Mouse (Mus musculus) stomach, embryonic 14.5 days (tissue): ENCODE measurements around the gene Ccr5. TPM values are rescaled to one million over a fixed set of nuclear protein-coding genes. Genes with fewer than 3 reads are reported as not detected.
"Not testable (repeated sequence)": the region's sequence is repeated elsewhere in the genome, so short reads cannot be mapped to it uniquely, and the experiment has no call there.

Experiments
- ATAC-seq: fragments of 200-750 bp; cut with Nextera tagmentation; 2 replicates; pipeline ENCODE4 v1.8.0; 2017; ENCODE audit warnings: low read depth, moderate TSS enrichment; ENCODE audit not compliant: insufficient number of reproducible peaks, insufficient read depth, low FRiP score
- H3K27ac ChIP-seq: fragments of 300-500 bp; sonication (generic); 2 replicates; pipeline ENCODE4 v1.5.1; 2014; ENCODE audit warnings: mild to moderate bottlenecking, low read length, moderate library complexity, mixed read lengths
- H3K27me3 ChIP-seq: fragments of 300-500 bp; sonication (generic); 2 replicates; pipeline ENCODE4 v1.6.1; 2014; ENCODE audit warnings: low read length, control low read depth, mixed read lengths; ENCODE audit not compliant: control insufficient read depth, insufficient read depth
- H3K36me3 ChIP-seq: fragments of 300-500 bp; sonication (generic); 2 replicates; pipeline ENCODE4 v1.6.1; 2014; ENCODE audit warnings: mild to moderate bottlenecking, control low read depth, low read length, moderate library complexity, mixed read lengths; ENCODE audit not compliant: control insufficient read depth, insufficient read depth
- H3K4me1 ChIP-seq: fragments of 300-500 bp; sonication (generic); 2 replicates; pipeline ENCODE4 v1.6.1; 2014; ENCODE audit warnings: low read length, control low read depth, mixed read lengths; ENCODE audit not compliant: control insufficient read depth, insufficient read depth
- H3K4me2 ChIP-seq: fragments of 300-500 bp; sonication (generic); replicated peaks from 2 replicates; pipeline ENCODE4 v1.6.1; 2014; ENCODE audit warnings: low read depth, low read length, control low read depth
- H3K4me3 ChIP-seq: fragments of 300-500 bp; sonication (generic); 2 replicates; pipeline ENCODE4 v1.5.1; 2014; ENCODE audit warnings: low read depth, low read length, control low read depth
- H3K9ac ChIP-seq: fragments of 300-500 bp; sonication (generic); replicated peaks from 2 replicates; pipeline ENCODE4 v1.6.1; 2014; ENCODE audit warnings: low read depth, mild to moderate bottlenecking, control low read depth, low read length, moderate library complexity, mixed read lengths
- H3K9me3 ChIP-seq: fragments of 300-500 bp; sonication (generic); 2 replicates; pipeline ENCODE4 v1.6.1; 2016; ENCODE audit warnings: low read depth, low read length, control low read depth; ENCODE audit not compliant: control insufficient read depth
- WGBS: fragments of 180-500 bp; shearing (Covaris S2); extraction: QIAGEN DNeasy Blood & Tissue Kit; methylation state at CpG from one replicate; pipeline ENCODE4 v1.1.7; 2014; 5-methylcytosine and 5-hydroxymethylcytosine counted together
- polyA plus RNA-seq: library from polyadenylated mRNA; unstranded; fragments of >200 nt; fragmentation: Nextera tagmentation; extraction: Ambion mirVana; gene quantifications from 2 replicates; pipeline ENCODE4 v1.2.1, GENCODE M21; 2014

Gene Ccr5
- polyA plus RNA-seq = 0.76 and 1.1 TPM in 2 replicates

GRCm38 (mm10) chr9:124121387-124122184, at the start of gene Ccr5:
Ccr5 (plus strand) TSS chr9:124121543.
- 68% methylated on average over 3 of the region's 3 CpGs for WGBS
- no peak for ATAC-seq
- no peaks in the 10 kb centered on the region for H3K36me3 ChIP-seq
- peaks cover 9% of the 10 kb centered on the region; the same call in 1 of the 2 replicates for H3K4me1 ChIP-seq
- no peak within 1 kb of the TSS for H3K27ac ChIP-seq
- no peaks in the 10 kb centered on the region for H3K9me3 ChIP-seq
- H3K27me3 ChIP-seq = no peaks in the 10 kb centered on the region
- H3K4me3 ChIP-seq = no peak within 1 kb of the TSS
- H3K9ac ChIP-seq = no peak within 1 kb of the TSS
- H3K4me2 ChIP-seq = no peak within 1 kb of the TSS

DNA sequence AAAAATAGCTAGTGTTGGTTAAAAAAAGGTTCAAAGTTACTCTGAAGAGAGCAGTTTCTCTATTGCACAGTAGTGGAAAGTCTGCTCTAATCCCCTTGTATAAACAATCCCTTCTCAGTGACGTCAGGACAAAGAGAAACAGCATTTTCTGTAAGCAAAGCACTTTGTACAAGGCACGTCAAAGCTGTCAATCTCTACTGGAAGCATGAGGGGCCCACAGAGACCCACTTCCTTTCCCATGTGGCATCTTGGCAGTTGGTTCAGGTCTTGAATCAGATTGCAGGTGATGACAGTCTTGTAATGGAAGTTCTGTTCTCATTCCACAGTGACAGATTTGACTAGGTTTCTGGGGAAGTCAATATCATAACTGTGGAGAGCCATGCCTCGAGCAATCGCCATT, 41.5 kb upstream of the Ccr5 start:
- Histone ChIP-seq H3K4me2 (no peak overlapping the region), H3K36me3 (no peaks in the 10 kb centered on the region), H3K27ac (no peak overlapping the region), H3K27me3 (no peaks in the 10 kb centered on the region), H3K9ac (no peak overlapping the region), H3K4me3 (no peak overlapping the region), H3K9me3 (no peaks in the 10 kb centered on the region), H3K4me1 (no peaks in the 10 kb centered on the region)
- ATAC-seq = no peak
- WGBS = 41% methylated on average over 4 of the region's 4 CpGs

DNA sequence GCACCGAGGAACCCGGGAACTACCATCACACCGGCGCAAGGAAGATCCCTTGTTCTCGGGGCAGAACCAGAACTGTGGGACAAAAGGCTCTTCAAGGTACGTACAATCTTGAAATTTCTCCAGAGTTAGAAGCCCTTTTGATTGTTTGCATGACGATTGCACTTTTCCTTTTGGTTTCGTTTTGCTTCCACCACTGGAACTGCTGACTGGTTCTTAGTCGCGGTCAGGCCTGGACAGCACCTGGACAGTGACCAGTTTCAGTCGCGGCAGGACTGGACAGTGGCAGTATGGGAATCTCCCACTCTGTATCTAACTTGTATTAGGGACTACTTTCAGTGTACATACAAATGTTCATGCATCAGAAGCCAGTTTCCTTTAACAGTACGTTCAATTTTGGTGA, 40.9 kb upstream of the Ccr5 start:
- not testable (repeated sequence) for H3K4me2 ChIP-seq, H3K4me3 ChIP-seq, H3K9ac ChIP-seq, H3K36me3 ChIP-seq, H3K9me3 ChIP-seq, H3K4me1 ChIP-seq, H3K27me3 ChIP-seq, H3K27ac ChIP-seq, ATAC-seq
- 91% methylated on average over 12 of the region's 13 CpGs for WGBS

DNA sequence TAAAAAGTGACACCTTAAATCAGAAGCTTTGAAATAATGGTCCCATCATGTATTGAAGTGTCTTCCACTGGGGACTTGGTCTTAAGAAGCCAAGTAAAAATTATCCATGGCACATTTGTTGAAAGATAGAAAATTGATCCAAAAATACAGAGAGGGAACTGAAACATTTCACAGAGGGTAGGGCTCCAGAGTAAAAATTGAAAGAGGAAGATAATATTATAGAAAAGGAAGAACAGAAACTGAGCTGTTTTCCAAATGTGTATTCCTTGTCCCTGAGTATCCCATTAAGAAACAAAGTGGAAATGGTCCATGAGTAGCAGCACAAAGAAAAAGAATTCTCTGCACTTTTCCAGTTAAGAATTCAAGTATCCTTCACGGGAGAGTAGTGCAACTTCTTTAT, 30.9 kb upstream of the Ccr5 start:
- Histone ChIP-seq H3K4me1 (no peaks in the 10 kb centered on the region), H3K36me3 (no peaks in the 10 kb centered on the region), H3K4me3 (no peak overlapping the region), H3K4me2 (no peak overlapping the region), H3K9me3 (no peaks in the 10 kb centered on the region), H3K9ac (no peak overlapping the region), H3K27me3 (no peaks in the 10 kb centered on the region), H3K27ac (no peak overlapping the region)
- WGBS = 81% methylated on average over 1 of the region's 1 CpGs
- no peak for ATAC-seq

DNA sequence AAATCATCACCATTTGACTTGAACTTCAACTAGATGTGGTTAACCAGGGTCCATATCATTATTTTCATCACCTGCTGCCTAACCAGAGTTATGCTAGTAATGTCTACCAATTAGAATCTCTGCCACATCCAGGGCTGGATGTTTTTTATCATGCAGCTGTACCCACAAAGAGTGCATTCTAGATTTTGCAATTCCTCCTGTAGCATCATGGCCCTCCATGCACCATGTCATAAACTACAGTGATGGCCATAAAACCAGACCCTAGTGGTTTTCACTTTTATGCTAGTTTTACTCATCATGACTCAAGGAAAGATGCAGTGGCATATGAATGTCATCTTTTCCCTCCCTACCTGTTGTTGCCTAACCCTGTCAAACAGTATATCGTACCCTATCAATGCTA, 22.2 kb upstream of the Ccr5 start:
- Histone ChIP-seq H3K27ac (no peak overlapping the region), H3K9ac (no peak overlapping the region), H3K4me1 (no peaks in the 10 kb centered on the region), H3K4me2 (no peak overlapping the region), H3K4me3 (no peak overlapping the region), H3K27me3 (no peaks in the 10 kb centered on the region), H3K36me3 (no peaks in the 10 kb centered on the region), H3K9me3 (no peaks in the 10 kb centered on the region)
- no peak for ATAC-seq
- WGBS = 89% methylated on average over 1 of the region's 1 CpGs

DNA sequence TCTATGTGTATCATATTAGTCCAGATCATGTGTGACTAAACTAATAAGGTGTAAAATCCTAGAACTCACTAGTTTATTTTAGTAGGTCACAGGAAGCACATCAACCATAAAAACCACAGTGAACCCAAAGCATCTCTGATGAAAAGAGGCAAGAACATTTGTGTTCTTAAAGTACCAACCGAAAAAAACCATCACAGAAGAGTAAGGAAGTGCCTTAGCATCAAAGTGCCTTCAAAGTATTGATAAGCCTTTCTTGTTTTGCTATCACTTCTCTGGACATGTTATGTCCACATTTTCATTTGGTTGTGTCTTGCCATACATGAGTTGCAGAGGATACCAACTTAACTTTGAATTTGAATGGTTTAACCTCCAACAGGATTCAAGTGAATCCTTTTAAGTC, 21.0 kb upstream of the Ccr5 start:
- H3K4me1 ChIP-seq = no peaks in the 10 kb centered on the region
- no peak for ATAC-seq
- WGBS = 83% methylated on average over 1 of the region's 1 CpGs
- no peak overlapping the region for H3K9ac ChIP-seq
- H3K27me3 ChIP-seq = no peaks in the 10 kb centered on the region
- no peak overlapping the region for H3K4me2 ChIP-seq
- H3K4me3 ChIP-seq = no peak overlapping the region
- no peaks in the 10 kb centered on the region for H3K36me3 ChIP-seq
- no peak overlapping the region for H3K27ac ChIP-seq
- H3K9me3 ChIP-seq = no peaks in the 10 kb centered on the region

DNA sequence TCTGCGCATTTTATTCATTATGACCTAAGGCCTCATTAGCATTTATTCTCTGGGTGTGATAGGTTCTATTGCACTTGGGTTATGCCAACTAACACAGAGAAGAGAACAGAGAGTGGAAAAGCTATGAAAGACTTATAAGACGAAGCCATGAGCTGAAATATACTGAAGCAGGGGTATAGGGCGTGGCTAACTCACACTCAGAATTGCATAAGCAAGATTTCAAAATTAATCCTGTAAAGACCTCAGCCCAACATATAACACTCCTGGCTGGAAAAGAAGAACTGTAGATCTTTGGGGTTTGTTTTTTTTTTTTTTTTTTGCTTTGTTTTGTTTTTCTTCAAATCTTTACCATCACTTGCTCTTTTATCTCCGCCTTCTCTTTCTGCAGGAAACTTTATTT, 19.6 kb upstream of the Ccr5 start, which contains the start of gene Ccr2:
Gene Ccr2 (plus strand): TSS at position 228 of the 400 bp plus-strand sequence.
- Histone ChIP-seq H3K9me3 (no peaks in the 10 kb centered on the region), H3K27me3 (no peaks in the 10 kb centered on the region), H3K27ac (no peak within 1 kb of the TSS), H3K4me1 (no peaks in the 10 kb centered on the region), H3K4me2 (no peak within 1 kb of the TSS), H3K4me3 (no peak within 1 kb of the TSS), H3K9ac (no peak within 1 kb of the TSS), H3K36me3 (no peaks in the 10 kb centered on the region)
- WGBS = 81% methylated on average over 4 of the region's 4 CpGs
- ATAC-seq = no peak

DNA sequence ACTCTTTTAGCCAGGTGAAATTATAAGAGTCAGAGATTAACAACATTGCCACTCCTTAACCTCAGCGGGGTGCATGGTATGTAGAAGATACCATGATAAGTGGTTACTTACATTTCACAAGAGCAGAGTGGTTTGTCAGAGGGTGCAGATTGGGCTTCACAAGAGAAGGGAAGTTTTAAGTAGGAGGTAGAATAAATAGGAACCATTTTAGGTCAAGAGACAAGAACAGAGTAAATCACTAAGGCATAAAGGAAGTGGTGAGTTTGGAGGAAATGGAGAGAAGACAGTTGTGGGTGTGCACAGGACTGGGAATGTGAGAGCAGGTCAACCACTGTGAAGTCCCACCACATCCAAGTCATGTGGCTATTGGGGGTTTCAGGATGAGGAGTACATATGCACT, 18.1 kb upstream of the Ccr5 start:
- ATAC-seq = no peak
- Histone ChIP-seq H3K9ac (no peak overlapping the region), H3K4me1 (no peaks in the 10 kb centered on the region), H3K4me3 (no peak overlapping the region), H3K27ac (no peak overlapping the region), H3K36me3 (no peaks in the 10 kb centered on the region), H3K4me2 (no peak overlapping the region), H3K9me3 (no peaks in the 10 kb centered on the region), H3K27me3 (no peaks in the 10 kb centered on the region)
- 62% methylated on average over 1 of the region's 1 CpGs for WGBS

GRCm38 (mm10) chr9:124105196-124105595, 16.1 kb upstream of the Ccr5 start:
- no peaks in the 10 kb centered on the region for H3K27me3 ChIP-seq
- no peak overlapping the region for H3K4me3 ChIP-seq
- no peak overlapping the region for H3K27ac ChIP-seq
- no peaks in the 10 kb centered on the region for H3K9me3 ChIP-seq
- no peak overlapping the region for H3K9ac ChIP-seq
- ATAC-seq = no peak
- H3K36me3 ChIP-seq = no peaks in the 10 kb centered on the region
- H3K4me1 ChIP-seq = no peaks in the 10 kb centered on the region
- no peak overlapping the region for H3K4me2 ChIP-seq
